Mouse (Mus musculus): ENCODE measurements around the gene Rpa1.
"Not testable (repeated sequence)": the region's sequence is repeated elsewhere in the genome, so short reads cannot be mapped to it uniquely, and the experiment has no call there.

Rpa1 gene

DNA sequence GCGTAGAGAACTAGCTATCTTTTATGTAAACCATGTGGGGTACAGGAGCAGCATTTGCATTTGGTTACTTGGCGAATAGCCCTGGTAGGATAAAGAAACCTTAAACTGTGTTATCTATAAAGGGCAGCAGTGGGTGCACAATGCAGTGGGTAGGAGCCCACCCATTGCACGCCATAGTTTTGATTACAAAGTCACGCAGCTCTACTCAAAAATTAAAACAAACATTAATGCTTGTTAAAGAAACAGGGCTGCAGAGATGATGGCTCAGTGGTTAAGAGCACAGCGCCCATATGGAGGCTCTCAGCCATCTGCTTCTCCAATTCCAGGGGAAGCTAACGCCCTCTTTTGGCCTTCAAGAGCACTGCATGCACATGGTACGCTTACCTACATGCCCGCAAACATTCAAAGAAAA is 24.8 kb downstream of the Rpa1 start:
- DNase-seq (ENCODE audit: low read depth, low spot score): no peak

DNA sequence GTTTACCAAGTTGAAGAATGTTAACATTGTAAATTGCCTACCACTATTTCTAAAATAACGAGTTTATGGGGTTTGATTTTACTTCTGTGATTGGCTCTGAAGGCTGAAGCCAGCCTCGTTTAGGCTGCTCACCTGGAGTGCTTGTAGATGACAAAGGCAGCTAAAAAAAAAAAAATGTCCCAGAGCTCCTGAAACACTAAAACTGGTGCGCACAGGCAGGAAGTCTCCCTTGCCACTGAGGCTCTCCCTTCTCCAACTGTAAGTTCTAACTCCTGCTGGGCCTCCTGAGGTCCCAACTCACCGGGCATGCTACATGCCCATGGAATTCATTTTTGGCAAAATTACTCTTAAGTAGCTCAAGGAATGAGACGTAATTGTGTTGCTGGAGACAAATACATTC is 28.9 kb downstream of the Rpa1 start:
- no peak for DNase-seq (ENCODE audit: low read depth, low spot score)

DNA sequence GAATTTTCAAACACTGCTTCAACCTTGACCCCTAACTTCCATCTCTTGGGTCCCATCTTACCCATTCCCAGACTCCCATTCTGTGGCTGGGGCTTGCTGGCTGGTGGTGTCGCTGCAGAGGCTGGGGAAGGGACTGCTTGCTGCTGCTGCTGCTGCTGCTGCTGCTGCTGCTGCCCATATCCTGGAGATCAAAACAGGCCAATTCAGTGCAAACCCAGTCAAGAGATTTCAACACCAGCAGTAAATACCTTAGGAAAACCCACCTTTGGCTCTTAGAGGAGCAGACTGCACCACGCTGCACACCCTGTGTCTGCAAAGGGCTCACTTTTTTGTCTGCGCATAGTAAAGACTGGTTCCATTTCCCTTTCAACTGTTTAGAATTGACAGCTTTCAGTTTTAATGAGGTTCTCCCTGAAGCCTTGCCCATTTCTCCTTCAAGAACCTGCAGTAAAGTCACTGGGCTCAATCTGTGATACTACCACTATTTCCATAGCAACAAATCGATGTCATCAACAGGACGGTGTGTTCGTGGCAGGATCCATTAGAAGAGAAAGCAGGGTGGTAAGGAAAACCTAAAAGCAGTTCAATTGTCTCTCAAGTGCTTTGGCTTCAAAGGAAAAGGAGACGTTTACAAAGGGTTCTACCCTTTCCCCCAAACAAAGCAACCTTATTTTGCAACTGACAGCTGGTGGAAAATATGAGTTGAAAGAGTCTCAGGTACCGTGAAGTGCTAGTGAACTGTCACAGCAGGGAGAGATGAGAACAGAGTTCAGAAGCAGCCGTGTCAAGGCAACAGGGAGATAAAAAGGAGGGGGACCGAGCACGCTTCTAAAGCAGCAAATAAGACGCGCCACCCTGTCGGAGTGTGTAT is 29.5 kb downstream of the Rpa1 start:
- DNase-seq (ENCODE audit: low read depth, low spot score): no peak

DNA sequence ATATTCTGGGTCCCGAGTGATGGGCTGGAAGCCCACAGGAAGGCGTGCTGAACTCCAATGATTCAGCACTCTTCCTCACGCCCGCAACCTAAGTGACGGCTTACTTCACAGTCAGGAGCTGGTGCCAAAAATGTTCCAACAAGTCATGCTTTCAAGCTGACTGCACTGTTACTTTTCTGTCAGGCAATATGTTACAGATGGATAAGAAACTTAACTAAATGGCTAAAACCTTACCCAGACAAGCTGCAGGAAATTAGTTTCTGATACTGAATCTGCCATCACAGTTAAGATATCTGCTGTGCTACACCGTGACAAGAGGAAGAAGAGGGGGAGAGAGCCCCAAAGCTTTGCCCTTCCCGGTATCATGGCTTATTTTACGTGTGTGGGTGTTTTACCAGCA is 34.3 kb downstream of the Rpa1 start:
- no peak for DNase-seq (ENCODE audit: low read depth, low spot score)

DNA sequence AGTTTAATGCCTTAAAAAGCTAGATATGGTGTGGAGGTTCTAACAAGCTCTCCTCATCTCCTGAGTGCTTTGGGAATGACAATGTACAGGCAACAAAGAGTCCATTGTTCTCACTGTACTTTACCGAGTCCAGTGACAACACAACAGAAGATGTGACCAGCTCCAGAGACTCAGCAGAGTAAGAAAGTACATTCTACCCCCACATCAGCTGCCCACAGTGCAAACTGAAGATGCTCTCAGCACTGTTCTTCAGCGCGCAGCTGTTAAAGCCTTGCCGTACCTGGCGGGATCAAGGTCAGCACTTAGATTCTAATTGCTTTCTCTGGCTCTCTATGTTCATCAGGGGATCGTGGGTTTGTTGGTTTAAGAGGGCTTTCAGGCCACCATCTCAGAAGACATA is 36.4 kb downstream of the Rpa1 start:
- no peak for DNase-seq (ENCODE audit: low read depth, low spot score)

DNA sequence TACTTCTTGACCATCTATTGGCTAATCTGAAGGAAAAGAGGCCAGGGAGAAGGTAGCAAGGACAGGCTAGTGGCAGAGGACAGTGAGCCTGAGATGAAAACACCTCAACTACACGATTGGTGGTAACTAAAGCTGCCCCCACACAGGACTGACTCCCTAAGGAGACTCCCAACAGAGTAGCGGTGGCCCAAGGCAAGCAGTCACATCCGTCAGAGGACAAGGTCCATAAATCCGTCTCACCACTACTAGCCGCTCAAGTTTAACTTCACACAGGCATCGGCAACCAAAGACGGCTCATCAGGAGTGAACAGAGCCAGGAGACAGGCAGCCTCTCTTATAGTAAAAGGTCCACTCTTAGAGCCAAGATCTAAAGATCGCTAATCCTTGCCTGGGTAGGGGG is 37.3 kb downstream of the Rpa1 start:
- no peak for DNase-seq (ENCODE audit: low read depth, low spot score)

DNA sequence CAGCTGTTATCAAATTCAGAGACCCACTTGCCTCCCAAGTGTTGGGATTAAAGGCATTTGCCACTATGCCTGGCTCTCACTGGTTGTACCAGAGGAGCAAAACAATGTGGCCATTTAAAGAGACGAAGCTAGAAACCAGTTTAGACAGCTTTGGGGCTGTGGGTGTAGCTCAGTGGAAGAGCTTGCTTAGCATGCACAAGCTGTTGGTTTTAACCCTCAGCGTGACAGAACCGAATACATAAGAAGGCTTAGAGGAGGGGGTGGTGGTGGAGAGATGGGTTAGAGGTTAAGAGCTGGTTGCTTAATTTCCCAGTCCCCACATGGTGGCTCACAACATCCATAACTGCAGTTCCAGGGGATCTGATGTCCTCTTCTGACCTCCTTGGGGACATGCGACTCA is 39.5 kb downstream of the Rpa1 start:
- DNase-seq (ENCODE audit: low read depth, low spot score): no peak

DNA sequence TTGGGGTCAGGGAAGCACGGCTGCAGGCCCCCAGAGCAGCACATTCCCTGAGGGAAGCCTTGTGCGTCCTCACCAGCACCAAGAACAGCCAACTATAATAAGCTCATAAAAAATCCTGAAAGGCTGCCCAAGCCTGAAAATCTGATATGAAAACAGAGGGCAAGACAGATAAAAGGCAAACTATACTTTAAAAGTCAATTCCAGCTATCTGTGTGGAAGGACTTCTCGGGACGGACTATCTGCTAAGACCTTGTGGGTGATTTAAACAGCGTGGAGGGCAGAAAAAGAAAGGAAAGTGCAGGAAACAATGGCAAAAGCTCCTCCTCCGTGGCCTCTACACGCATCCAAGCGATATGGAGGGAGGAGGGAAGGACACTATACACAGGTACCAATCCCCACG is 43.3 kb downstream of the Rpa1 start:
- no peak for DNase-seq (ENCODE audit: low read depth, low spot score)

DNA sequence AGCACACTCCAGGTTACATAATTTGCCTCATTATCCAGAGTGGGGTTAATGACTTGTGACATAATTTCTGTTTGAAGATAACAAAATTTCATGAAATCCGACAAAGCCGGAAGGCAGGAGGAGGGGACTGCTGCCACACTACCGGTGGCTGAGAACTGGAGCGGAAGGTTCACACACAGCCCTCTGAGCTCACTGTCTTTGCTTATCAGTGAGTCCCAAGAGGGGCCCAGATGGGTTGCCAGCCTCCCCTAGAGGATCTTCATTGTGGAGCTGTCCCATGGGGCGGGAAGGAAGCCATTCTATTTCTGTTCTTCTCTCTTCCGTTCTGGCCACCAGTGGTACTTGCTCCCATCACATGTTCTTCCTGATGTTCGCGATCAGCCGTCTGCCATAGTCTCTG is 47.2 kb downstream of the Rpa1 start:
- DNase-seq (ENCODE audit: low read depth, low spot score): no peak

DNA sequence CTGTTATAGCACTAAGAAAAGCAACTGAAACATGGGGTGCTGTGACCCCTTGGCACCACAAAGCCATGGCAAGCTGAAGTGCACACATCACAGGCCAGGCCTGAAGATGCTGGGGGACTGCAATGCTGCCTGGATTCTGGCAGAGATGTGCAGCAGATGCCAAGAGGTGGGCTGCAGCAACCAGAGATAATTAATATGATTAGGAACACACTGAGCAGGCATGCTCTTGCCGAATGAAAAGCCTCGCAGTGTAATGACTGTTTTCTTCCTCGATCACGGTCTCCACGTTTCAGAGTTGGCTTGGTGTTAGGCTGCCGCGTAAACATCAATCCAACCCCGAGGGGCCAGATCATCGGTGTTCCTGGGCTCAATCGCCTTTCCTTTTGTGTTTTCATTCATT is 48.3 kb downstream of the Rpa1 start:
- DNase-seq (ENCODE audit: low read depth, low spot score): no peak

DNA sequence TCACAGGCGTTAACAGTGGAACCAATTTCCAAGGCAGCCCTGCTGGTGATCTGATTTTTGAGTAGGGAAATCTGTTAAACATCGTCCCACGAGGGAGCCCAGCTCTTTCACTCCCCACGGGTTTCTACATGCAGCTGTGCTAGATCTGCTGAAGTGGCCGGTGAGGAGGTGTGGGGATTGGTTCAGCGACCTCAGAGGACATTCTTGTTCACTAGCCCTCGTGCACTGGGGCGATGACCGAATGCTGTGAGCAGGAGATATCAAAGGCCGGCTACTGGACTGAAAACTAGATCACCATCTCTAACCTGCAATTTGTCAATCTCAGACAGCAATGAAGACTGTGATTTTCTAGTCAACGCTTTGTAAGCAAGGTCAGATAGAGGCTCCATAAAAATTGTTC is 49.6 kb downstream of the Rpa1 start:
- no peak for DNase-seq (ENCODE audit: low read depth, low spot score)

DNA sequence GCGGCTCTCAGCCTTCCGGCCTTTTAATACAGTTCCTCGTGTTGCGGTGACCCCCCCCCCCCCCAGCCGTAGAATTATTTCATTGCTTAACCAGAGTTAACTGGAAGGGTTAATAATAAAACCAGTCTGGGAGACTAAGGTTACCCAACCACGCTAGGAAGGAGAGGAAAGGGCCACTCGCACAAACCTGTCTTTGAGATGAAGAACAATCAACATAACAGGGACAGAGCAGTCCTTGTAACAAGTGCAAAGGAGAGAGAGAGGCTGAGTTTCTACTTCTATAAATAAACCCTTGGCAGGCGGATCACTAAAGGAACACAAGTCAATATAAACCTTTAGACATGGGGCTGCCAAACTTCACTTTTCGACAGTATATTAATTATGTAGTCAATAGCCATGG is 50.5 kb downstream of the Rpa1 start:
- DNase-seq (ENCODE audit: low read depth, low spot score): no peak

DNA sequence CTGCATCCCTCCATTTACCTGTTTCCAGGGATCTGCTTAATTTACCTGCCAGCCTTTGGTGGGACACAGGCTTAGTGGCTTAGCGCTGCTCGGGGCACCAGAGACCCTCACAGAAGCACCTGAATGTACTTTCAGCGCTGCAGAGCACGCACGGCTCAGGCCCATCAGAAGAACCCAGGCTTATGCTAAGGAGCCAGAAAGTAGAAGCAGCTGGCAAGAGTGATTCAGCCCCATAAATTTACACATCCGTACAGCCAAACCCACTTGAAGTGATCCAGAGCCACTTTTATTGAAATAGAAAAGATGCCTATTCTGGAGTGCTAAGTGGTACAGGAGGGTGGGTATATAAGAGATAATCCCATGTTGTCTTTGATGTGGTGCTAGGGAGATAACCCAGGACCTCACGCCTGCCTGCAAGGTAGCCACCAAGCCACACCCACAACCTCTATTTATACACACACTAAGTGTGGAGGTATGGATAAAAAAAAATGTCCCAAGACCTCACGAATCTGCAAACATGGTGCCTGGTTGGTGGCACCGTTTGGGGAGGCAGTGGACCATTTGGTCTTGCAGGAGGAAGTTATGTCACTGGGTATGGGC is 51.6 kb downstream of the Rpa1 start:
- no peak for DNase-seq (ENCODE audit: low read depth, low spot score)

DNA sequence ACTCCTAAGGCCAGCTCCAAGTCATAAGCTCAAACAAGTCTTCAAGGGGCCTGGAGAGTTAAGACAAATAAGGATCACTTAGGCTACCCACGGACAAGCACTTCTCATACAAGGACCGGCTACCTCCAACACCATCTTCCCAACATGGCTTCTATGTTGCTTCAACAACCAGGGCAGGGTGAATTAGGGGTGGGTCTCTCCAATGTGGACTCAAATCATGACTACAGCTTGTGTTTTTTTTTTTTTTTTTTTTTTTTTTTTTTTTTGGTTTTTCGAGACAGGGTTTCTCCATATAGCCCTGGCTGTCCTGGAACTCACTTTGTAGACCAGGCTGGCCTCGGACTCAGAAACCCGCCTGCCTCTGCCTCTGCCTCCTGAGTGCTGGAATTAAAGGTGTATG is 52.6 kb downstream of the Rpa1 start:
- not testable (repeated sequence) for DNase-seq (ENCODE audit: low read depth, low spot score)

DNA sequence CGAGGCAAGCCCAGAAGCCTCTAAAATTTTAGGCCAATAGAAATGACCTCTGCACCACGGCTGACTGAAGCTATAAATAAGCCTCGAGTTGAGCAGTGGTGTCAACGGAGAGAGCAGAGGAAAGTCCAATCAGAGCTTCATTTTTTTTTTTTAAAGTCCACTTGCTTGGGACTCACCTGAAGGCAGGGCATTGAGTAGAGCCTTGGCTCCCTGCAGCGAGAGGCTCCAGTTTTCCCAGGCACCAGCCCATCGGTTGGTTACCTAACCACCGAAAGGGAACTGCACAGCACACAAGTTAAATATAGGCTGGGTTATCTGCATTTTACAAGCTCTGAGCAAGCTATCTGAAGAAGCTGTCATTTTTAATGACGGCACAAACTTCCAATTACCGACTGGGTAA is 53.3 kb downstream of the Rpa1 start:
- no peak for DNase-seq (ENCODE audit: low read depth, low spot score)

DNA sequence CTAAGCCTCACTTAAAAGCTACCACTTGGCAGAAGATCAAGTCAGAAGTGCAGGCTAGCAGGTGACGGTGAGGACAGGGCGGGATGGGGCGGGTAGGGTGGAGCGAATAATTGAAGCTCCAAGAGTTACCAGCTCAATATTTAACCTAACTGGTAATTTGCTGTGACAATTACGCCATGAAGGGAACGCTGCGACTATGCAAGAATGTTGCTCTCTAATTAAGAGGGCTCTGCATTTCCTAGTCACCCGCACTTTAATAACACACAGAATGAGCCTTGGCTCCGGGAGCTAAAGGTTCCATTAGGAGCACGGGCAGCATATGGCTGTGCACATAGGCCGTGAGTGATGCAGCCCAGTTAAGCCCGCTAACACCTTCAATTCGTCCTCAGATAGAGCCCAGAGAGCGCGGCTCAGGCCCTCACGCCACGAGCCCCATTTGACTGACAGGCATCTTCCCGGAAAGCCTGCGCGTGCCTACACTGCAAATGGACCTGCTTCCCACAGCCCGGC is 54.2 kb downstream of the Rpa1 start:
- no peak for DNase-seq (ENCODE audit: low read depth, low spot score)

DNA sequence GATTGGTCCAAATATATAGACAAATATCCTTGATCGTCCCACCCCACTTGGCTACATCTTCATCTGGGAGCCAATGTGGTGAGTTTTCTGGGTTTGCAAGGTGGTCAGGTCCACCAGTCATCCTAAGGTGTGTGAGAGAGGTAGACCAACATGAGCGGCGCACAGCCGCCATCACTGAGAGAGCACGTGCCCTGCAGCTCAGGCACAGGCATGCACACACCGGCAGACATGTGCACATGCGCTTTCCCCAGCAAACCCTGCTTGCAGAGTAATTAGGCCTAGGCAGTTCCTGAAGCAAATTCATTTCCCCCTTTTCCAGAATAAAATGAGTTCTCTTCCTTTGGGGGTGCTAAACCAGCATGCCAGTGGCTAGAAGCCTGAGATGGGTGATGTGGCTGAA is 55.8 kb downstream of the Rpa1 start:
- DNase-seq (ENCODE audit: low read depth, low spot score): no peak

DNA sequence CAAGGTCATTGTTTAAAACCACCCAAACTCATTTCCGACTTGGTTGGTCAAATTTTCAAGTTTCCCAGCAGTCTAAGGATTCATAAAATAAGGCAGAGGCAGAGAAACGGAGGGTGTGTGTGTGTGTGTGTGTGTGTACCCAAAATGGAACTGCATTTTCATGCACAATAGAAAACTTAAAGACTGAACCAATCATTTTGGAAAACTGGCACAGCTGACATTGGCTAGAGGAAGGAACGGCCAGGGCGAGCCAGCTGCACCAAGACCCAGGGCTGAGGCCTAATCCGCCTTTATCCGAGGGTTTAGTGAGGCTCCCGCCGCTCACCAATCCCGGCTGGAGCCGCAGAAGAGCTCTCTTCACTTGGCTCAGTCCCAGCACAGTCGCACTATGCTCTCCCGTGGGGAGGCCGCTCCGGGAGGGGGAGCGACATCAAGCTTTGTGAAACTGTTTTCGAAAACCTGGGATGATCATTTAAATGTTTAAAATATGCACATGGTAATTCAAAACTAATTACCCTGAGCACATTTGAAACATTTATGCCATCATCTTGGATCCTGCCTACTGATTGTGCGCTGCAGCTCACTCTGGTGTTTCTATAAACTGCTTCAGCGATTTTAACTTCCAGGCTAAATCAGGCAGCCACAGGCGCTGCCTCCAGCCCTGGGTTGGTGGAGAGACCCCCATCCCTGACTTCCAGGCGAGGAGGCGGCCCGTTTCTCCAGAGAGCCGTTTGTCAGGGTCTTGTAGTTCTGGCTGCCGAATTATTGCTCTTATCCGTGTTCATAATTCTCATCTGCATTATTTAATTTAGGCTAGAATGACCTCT is 56.5 kb downstream of the Rpa1 start:
- no peak for DNase-seq (ENCODE audit: low read depth, low spot score)

DNA sequence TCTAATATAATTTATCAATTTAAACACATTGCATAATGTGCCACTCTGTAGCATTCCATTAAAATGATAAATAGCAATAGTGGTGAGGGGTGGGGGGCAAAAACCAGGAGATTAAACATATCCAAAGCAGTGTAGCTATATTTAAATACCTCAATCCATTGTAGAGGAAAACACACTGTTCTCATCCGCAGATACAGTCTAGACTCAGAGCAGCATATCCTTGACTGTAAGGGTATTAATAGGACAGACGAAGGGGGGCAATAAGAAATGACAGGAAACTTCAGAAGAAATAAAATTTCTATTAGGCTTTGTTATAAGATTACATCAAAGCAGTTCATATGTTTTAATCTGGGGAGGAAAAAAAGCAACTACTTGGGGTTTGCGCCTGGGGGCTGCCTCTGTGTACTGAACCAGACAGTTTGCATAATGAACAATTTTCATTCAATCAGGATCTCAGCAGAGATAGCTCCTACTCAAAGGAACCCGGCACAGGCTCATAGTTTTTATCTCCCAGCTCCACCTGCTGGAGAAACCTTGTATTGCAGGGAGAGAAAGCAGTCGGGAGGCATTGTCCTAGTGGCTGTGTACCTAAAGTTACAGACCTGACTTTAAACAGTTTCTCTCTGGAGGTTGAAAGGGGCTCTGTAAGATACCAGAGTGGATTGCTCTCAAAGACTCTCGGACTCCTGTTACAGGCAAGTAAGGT is 57.4 kb downstream of the Rpa1 start:
- peak; percentile 57 for DNase-seq (ENCODE audit: low read depth, low spot score)

DNA sequence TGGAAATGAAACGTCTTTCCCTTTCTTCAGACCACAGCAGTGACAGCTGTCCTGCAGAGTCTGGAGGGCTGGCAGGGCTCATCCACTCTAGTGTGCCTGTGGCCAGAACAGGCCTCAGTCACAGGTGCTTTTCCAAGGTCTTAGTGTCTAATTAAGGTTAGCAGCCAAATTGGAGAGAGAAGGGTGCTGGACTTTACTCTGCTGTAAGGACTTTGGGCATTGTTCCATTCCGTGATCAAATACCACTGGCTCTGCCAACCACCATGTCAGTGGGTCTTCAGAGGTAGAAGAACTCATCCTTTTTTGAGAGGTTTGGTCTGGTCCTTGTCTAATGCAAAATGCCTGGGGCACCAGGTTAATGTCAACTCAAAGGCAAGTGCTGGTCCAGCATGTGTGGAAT is 59.0 kb downstream of the Rpa1 start:
- DNase-seq (ENCODE audit: low read depth, low spot score): no peak

DNA sequence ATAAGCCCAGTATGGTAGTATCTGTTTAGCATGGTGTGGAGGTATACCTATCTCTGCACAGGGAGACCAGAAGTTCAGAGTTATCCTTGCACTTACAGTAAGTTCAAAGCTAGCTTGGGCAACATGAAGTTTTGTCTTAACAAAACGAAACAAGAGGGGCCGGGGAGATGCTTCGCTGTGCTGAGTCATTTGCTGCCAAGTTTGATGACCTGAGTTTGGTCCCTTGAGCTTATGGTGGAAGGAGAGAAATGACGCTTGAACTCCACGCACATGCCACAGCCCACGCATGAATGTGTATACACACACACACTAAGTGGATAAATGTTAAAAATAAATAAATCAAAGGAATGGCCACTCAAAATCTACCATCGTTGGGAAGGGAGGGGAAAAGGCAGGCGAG is 59.6 kb downstream of the Rpa1 start:
- DNase-seq (ENCODE audit: low read depth, low spot score): no peak

DNA sequence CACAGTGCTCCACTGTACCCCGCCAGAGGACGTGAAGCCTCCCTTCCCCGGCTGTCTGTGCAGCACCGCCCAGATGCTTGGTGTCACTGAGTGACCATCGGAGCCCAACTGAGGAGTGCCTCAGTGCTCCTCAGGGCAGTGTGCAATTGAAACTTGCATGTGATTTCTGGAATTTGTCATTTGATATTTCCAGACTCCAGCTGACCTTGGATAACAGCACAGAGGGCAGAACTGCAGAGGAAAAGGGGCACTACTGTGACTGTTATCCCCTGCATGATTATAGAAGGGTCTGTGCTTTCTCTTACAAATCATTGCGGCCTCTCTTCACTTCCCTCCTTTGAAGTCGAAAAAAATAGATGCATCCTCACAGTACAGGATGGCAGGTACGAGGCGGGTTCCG is 60.2 kb downstream of the Rpa1 start:
- DNase-seq (ENCODE audit: low read depth, low spot score): no peak

Measured in c-Kit-negative CD71-positive TER-119-positive erythroid progenitor cells, embryonic 14.5 days (primary cell).